Mouse (Mus musculus): ENCODE measurements around the gene Zfp968.
"Not testable (repeated sequence)": the region's sequence is repeated elsewhere in the genome, so short reads cannot be mapped to it uniquely, and the experiment has no call there.

The Zfp968 gene

GRCm38 (mm10) chr2:175372136-175372535 is at the start of gene Zfp968:
TSS of gene Zfp968 (plus strand) at chr2:175372436.
- DNase-seq: not testable (repeated sequence)

GRCm38 (mm10) chr2:175338097-175338496 is 34.1 kb upstream of the Zfp968 start, which contains the start of gene Gm4631:
TSS of gene Gm4631 (minus strand) at chr2:175338197.
- DNase-seq: not testable (repeated sequence)
